Mouse (Mus musculus) embryo, embryonic 11 days (tissue): ENCODE measurements around the gene Rbbp7.
"Not testable (repeated sequence)": the region's sequence is repeated elsewhere in the genome, so short reads cannot be mapped to it uniquely, and the experiment has no call there.

Experiments used
- DNase-seq: peaks from one replicate; pipeline ENCODE4 v3.0.0-alpha.2; 2015

The Rbbp7 gene

DNA sequence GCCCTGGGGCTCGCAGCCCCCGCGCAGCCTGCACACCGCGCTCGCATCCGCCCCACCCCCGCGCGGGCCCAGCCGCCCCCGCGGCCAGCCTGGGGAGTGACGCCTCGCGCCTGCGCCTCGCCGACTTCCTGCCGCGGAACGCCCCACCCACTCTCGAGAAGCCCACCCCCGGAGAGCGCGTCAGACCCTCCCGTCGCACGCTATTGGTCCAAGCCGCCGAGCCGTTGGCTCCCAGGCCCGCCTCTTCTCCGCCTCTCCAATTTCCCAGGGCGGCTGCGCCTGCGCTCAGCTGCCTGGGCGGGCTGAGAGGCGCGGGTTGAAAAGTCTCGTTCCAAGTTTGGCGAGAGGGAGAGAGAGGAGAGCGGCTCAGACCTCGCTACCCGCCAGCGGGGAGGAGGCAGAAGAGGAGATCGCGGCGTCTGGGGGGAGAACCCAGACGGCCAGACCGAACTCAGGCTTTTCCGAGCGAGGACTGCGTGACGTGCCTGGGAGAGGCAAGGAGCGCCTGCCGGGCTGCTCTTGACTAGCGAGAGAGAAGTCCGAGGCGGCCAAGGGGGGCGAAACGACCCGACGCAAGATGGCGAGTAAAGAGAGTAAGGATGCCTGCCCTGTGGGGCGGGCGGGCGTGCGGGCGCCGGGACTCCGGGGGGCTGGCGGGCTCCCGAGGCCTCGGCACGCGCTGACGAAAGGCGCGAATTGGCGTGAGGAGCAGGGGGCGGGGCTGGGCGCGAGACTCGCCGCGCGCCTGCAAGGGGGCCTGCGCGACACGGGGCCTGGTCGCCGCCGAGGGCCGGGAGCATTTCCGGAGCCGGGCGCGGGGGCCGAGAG is at the start of gene Rbbp7:
TSS of gene Rbbp7 (plus strand) at position 288 of the 828 bp plus-strand sequence.
- DNase-seq = peak; percentile 94

DNA sequence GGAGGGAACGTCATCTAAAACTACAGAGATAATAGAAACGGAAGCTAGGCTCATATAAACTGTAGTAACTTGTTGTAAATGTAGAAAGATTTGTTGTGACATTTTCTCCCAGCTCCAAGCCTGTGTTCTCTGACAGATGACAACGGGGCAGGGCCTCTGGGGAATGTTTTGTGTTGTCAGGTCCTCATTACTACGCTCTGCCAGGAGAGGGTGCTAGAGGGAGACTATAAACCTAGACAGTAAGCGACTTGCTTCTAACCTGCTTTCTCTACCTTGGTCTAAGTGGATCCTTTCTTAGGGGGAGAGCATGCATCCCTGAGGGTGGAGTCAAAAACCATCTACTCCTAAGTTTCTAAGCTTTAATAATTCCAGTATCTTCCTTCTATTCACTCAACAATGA is 42.4 kb upstream of the Rbbp7 start:
- DNase-seq = peak; percentile 63

DNA sequence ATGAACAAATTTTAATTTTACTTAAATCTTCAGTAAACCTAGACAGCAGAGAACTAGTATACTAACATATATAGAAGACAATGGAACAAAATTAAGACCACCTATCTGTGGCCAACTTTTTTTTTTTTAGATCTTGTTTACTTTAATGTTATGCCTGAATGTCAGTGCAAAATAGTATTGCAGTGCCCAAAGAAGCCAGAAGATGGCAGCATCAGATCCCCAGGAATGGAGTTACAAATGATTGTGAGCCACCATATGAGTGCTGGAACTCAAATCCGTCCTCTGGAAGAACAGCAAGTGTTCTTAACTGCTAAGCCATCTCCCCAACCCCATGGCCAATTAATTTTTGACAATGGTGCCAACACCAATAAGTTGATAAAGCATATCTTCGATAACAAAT is 40.6 kb upstream of the Rbbp7 start:
- peak; percentile 32 for DNase-seq

DNA sequence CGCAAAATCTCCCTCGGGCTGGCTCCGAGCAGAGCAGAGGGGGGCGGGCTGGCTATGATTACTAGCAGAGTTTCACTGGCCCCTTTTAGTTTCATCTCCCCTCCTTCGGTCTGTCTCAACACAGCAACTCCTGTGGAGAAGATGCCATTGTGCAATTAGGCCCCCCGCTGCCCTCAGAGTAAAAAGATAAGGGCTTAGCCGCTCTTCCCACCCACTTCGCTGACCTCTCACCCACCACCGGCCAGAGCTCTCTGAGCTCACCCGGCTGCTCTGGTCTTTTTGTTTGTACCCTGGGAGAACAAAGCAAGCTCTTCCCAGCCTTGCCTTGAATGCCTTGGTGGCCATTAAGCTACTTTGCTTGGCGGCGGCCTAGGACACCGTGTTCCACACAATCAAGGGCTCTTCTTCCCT is 32.8 kb upstream of the Rbbp7 start:
- DNase-seq = peak; percentile 59

DNA sequence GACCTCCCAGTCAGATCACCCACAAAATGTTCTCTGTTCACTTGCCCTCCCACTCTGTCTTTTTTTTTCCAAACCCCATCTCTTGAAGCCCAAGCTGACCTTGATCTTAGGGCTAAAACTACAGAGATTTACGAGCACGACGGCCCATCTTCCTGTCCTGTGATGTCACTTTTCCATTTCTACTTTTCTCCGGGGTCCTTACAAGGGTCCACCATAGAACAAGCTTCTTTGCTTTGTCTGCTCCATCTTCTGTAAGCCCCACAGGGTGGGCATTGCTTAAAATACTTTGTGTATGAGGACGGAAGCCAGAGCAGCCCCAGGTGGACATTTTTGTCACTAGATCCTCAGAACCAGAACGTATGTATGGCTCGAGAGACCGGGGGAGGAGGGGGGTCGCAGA is 32.4 kb upstream of the Rbbp7 start:
- peak; percentile 2 for DNase-seq

DNA sequence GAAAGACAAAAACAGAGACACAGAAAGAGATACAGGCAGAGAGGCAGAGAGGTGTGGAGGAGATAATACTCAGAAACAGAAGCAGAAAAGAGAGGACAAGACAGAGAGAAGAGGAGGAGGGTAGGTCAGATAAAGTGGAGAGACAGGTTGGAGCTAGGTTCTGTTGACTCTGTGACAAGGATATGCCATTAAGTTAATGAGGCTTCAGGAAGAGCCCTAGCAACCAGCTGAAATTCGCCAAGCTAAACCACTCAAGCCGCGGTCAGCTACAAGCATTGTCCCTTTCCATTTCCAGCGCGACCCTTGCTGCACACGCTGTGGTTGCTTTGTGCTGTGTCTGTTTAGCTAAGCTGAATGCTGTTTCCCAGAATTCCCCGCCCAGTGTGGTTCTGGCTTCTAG is 32.0 kb upstream of the Rbbp7 start:
- peak; percentile 33 for DNase-seq

DNA sequence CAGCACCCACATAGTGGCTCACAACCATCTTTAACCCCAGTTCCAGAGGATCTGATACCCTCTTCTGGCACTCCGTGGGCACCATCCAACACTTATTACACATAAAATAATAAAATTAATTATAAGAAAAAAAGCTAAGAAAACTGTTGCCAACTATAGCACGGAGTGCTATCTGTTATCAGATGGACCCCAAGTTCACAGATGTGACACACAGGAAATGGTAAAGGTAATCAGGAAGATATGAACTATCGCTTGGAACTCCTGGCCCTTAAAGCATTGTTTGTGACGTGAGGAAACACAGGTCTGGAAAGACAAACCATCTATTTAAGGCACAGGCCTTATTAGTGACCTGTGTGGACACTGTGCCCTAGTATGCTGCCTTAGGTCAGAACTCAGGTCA is 30.2 kb upstream of the Rbbp7 start:
- no peak for DNase-seq

DNA sequence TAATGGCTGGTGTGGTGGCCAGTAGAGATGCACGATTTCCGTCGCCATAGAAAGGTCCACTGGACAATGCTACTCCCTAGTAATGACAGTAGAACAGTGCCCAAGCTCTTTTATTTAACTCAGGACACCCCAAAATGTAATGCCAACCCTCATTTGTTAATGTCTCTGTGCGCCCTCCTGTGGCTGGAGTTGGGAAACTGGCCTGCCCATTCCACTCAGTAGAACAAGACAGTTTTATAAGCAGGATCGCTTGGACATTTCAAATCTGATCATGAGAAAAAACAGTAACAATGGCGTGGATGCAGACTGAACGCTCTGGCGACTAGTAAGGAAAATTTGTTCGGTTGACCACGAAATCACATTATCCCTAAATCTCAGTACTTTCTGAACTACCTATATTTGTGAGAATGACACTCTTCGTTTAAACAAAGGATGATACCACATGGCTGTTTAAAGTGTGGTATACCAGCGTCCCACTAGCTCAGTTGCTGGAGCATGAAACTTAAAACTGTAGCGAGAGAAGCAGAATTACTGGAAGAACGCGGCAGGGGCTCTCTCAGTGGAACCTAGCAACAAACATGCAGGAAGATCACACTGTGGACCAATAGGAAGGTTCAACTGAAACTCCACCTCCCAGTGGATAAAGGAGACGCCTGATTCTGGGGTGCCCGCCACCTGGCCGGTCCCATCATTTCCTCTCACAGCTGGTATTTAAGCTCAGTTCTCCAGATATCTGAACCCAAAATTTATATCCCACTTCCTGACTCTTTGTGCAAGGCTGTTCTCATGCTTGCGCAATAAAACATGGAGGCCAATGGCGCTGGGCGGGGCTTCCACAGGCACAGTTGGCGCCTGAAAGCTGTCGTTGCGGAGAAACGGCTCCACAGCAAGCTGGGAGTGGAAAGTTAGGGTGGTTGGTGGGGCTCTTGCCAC is 24.9 kb upstream of the Rbbp7 start:
- peak; percentile 76 for DNase-seq

DNA sequence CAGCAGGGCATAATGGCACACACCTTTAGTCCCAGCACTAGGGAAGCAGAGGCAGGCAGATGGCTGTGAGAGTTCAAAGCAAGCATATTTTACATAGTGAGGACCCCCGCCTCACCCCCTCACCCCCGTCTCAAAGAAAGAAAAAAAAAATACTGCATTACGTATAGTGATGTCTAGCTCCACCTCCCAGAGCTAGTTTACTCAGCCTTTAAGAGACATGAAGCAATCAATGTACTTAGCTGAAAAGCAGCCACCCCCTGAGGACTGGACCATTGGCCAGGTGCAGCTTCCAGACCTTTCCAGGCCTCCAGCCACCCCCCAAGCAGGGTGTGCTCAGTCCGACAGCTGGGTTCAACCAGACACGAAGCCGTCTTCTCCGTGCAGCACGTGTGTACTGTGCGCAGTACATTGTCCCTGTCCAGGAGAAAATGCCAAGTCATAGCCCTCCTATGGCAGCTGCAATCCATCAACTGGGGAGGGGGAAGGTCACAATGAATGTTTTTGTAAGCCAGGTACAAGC is 24.0 kb upstream of the Rbbp7 start:
- DNase-seq = peak; percentile 35

DNA sequence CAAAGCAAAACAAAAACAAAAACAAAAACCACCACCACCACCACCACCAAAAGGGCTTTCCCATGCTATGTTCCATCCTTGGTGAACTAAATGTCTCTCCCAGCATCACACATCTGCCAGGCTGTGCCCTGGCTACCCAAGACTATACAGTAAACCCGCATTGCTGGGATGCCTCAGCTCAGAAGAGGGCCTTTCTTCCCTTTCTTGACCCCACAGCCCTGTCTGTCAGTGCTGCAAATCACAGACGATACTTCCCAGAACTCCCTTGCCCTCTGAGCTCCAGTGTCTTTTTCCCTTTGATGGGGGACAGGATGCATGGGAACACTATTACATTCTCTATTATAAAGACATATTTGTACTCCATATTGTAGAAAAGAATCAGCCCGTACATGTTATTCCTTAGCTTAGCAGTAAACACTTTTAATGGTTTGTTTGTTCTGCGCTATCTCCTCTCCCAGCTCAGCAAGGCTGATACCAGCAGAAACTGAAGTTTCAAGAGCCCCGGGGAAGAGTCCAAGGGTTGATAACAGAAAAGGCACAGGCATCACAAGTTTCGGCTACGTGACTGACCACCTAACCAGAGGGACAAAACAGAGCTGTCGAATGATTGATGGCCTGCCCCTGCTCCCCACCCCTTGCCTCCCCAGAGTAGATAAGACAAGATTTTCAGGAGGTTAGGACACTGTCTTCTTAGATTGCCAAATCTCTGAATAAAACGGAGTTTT is 11.3 kb upstream of the Rbbp7 start:
- no peak for DNase-seq

DNA sequence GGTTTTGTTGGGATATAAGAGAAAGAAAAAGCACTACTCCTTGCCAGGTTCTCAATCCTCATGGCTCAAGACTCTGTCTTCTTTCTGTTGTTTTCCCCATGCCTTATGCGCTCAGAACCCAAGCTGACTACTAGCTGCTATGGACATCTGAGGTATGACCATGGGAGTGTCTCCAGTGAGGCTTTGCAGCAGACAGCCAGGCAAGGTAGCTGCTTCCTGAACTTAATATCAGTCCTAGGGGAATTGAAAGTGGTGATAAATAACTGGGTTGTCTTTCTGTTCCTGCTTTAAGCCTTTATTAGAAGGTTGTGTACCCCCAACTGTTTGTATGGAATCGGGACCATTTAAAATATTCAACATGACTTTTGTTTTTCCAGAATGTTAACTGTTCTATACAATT is 7.8 kb upstream of the Rbbp7 start:
- DNase-seq = no peak

DNA sequence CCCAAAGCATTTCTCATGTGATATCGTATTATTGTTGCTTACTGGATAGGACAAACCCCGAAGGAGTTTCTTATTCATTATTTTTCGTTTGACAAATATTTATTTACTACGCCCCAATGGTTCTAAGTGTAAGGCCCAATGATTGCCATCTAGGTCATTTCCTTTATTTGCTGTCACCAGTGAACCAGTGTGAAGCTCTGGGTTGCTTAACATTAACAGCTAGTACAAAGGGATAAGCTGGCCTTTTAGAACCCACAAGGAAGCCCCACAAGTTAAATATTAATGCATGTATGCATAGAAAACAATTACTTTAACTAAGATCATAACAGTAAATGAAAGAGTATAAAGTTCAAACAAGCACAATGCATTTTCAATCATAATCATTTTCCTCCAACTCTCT is 5.9 kb upstream of the Rbbp7 start:
- DNase-seq = no peak

DNA sequence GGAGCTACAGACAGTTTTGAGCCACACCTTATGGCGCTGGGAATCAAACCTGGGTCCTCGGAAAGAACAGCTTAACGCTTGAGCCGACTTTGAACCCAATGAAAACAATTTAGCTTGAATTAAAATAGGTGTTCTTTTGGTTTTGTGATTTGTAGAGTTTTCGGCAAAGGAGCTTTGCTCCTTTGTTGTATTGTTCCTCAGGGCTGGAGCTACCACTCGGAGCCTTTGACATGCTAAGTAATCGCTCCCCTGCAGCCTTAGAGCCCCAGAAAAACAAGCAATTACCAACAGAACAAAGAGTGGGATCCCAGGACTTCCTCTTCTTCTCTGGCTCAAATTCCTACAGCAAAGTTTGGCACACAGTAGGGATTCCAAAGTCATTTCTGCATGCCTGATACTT is 4.1 kb upstream of the Rbbp7 start:
- DNase-seq = no peak

DNA sequence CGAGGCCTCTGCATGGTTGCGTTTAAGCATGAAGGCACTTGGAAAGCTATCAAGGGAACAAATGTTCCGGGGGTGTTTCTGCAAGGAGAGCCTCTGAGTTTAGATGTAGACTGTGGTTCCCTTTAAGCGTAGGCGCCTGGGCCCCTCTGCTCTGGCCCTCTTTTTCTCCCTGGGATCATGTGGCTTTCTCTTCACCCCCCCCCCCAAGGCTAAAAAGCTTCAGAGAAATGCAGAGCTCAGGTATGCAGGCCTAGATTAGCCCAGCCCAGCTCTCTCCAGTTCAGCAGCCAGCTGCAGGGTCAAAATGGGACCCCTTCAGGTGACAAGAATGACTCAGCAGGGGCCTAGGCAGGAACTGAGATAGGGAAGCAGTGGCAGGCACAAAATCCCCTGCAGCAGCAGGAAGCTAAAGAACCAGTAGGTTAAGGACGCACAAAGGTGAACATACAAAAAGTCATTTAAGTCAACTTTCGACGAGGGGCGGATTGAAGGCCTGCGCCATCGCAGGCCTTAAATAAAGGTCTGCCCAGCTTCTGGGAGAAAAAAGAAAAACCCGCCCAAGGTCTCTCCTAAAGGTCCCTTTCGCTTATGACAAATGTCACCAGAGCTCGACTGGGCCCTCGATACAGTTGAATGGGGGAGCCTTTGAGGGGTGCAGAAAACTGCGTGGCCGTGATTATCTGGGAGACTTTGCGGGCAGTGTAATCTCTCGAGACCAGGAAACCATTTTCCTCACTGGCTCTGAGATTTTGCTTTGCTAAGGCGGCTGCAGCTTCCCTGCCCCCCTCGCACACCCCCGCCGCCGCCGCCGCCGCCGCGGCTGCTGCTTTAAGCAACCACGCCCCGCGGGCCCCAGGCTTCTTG is 719 bp upstream of the Rbbp7 start:
- peak; percentile 47 for DNase-seq

DNA sequence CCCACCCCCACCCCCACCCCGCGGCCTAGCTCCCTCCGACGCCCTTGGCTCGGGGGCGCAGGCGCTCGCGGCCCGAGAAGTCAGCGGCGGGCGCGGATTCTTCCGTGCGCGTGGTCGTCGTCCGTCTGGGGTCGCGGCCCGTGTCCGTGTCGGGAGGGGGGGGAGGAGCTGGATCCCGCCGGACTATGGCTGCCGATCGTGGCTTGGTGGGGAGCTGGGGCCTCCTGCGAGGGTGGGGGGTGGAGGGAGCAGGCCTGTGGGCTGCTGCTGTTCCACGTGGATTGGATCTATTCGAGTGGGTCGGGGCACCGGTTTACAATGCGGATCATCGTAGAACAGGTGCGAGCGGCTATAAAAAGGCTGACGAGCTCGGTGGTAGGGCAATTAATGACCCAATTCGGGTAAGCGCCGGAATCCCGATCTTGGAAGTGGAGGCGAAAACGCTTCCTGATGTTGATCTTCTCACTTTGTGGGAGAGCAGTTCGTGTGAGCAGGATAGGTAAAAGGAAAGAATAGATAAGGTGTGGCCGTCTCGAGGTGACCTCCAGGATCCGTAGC is 835 bp downstream of the Rbbp7 start:
- DNase-seq = no peak

DNA sequence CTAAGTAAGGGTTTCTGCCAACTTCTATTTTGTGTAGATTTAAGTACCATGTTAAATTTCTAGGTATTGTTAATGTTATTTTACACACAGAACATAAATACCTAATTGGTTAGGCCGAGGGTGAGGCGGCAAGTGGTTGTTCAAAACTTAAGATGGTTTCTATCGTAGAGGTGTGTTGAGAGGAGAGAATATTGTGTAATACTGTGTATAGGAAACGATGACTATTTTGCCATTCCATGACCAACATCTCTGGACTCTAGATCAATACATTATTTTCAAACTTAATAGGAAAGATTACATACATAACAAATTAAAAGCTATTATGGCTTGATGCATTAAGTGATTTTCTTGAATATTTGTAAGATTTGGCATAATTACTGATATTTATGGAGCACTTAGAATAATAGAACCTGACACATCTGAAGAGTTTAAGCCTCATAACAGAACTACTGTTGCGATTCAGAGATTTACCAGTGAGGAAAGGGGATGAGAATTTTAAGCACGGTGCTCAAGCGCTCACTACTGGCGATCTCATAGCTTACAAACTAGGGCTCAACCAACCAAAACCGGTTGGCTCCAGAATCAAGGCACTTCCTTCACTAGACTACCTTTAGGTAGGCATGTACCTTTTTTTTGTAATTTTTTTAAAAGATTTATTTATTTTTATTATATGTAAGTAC is 1.7 kb downstream of the Rbbp7 start:
- DNase-seq = no peak

DNA sequence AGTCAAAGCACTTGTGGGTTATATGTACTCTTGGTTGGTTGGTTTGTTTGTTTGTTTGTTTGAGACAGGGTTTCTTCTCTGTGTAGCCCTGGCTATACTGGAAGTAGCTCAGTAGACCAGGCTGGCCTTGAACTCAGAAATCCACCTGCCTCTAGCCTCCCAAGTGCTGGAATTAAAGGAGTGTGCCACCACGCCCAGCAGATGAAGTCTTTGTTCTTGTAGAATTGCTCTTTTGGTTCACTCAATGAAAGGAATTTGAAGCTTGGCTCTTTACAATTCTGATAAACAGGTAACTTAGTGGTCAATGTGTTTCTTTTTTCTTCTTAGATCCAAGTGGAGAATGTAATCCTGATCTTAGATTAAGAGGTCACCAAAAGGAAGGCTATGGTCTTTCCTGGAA is 10.5 kb downstream of the Rbbp7 start:
- DNase-seq = no peak

DNA sequence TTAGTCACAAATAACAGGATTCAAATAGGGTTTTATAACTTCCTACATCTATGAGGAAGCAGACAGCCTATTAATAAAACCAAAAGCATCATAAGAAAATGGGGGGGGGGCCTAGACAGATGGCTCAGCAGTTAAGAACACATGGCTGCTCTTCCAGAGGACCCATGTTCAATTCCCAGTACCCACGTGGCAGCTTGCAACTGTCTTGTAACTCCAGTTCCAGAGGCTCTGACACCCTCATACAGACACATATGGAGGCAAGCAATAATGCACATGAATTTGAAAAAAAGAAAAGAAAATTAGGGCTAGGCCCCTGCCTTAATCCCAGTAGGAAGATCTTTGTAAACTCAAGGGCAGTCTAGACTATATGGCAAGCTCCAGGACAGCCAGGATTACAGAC is 28.2 kb downstream of the Rbbp7 start:
- DNase-seq = no peak

DNA sequence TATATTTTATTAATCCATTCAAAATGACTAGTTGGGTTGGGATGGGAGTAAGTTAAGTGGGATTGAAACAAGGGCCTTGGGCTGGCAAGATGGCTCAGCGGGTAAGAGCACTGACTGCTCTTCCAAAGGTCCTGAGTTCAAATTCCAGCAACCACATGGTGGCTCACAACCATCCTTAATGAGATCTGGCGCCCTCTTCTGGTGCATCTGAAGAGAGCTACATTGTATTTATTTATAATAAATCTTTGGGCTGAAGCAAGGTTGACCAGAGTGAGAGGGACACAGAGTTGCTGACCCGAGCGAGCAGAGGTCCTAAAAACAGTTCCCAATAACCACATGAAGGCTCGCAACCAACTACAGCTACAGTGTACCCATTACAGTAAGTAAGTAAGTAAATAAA is 31.2 kb downstream of the Rbbp7 start:
- not testable (repeated sequence) for DNase-seq

DNA sequence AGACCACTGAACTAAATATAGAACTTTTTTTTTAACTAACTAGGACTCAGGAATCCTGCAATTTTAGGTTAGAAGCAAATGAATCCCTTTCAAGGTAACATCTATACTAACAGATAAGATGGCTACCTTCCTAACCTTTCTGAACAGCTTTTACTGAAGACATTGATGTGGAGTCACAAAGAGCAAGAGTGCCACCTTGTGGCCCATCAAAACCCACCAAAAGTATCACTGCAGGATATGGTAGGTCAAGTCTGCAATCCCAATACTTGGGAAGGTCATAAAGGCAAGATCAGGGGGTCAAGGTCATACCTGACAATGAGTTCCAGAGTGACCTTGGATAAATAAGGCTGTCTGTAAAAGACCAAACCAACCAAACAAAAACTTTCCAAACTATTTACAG is 40.2 kb downstream of the Rbbp7 start:
- DNase-seq = peak; percentile 49

DNA sequence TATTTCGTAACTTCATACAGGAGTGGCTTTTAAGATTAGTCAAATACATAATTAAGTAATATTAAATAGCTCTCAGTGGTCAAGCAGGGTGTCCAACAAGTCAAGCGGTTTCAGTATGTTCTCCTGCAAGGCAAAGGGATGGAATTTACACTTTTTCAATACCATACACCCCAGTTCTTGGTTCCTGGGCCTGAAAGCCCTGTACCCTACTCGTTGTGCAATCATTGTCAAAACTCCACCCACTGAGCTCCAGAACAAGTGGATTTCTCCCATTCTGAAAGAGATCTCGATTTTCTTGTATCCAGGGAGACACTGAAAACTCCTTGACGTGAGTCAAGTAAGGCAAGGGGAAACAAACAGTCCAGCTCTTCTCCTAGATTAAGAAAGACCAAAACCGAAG is 67.8 kb downstream of the Rbbp7 start:
- DNase-seq = no peak
